Mouse (Mus musculus) B cell, adult 2 months (primary cell): ENCODE measurements around the gene Cradd.

Source experiments
- DNase-seq, 2 experiments: peaks; one replicate each; pipeline ENCODE4 v3.0.0; 2022

Cradd gene

DNA sequence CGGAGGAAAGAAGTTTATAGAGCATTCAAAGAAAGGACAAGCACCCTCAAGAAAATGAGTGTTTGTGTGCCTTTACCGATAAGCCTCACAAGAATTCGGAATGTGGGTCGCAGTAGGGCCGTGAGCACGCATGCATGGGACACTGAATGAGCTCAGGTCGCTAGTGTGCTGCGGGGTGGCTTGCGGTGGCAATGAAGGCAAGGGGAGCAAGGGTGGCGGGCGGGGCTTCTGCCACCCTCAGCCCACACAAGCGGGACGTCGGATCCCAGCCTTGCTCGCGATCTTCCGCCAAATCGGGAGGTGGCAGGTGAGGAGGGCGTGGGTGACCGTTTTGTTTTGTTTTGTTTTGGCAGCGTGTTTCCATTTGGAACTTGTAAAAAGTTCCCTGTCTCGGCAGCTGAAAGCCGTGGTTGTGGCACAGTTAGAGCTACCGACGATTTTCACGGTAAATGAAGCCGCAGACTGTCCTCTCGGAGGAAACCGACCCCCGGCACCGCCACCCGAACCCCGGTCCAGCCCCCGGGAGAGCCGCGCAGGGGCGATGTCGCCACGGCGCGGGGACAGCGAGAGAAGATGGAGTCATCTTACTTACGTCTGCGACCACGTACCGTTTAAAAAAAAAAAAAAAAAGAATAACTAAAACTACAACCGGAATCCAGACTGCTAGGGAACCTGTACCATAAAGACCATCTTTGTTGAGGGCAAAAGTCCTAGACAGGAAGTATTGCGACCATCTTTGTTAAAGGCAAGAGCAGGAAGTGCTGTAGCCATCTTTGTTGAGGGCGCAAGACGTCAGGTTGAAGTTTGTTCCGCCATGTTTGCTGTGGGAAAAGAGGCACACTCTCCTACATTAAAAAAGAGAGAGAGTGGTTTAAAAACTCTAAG, at the start of gene Cradd:
Gene Cradd (minus strand): TSS at position 741 of the 885 bp plus-strand sequence.
- peak; percentile 80 to 83 for DNase-seq

DNA sequence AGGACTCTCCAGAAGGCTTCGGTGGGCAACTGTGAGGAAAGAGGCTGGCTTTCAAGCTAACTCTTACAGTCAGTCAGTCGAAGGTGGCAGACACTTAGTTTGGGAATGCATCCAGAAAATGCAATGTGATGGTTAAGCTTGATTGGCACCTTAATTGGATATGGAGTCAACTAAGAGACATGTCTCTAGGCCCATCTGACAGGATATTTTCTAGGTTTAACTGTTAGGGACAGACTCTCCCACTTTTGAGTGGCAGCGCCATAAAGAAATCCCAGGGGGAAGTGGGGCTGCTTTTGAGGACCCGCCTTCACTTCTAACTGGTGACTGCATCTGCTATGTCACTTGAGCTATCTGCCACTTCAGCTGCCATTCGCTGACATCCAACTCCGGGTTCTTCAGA, 49.4 kb upstream of the Cradd start:
- DNase-seq, result no peak

DNA sequence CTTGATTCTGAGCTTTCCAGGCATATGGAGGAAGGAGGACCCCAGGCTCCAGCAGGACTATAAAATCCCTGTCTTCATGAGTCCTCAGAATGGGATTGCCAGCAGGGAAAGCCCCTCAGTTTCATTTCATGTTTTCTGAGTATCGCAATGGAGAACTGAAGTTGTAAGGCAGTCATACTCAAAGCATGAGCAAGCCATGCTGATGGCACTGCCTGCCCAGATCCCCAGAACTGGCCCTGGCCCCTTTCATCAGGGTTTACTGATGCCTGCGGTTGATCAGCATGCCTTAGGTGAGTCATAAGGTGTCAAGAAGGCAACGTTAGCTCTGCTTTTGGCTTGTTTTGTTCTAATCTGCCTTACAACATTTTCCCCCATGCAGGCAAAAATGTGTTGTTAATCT, 48.0 kb upstream of the Cradd start:
- DNase-seq, result peak; percentile 69 to 76

DNA sequence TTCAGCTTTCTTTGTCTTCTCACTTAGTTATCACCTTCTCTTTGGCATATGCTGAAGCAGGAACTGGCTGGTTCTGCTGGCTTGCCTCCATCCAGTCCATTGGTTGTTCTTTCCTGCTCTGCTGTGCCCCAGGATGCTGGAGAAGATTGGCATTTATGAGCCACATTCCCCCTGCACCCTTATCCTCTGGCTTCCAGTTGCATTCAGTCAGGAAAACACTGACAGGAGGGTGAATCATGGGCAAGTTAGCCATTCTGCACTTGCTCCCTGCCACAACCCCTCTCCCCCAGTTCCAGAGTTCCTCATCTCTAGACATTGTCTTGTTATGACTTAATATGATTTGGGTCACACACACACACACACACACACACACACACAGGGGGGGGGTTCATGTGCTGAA, 45.3 kb upstream of the Cradd start:
- no peak for DNase-seq

DNA sequence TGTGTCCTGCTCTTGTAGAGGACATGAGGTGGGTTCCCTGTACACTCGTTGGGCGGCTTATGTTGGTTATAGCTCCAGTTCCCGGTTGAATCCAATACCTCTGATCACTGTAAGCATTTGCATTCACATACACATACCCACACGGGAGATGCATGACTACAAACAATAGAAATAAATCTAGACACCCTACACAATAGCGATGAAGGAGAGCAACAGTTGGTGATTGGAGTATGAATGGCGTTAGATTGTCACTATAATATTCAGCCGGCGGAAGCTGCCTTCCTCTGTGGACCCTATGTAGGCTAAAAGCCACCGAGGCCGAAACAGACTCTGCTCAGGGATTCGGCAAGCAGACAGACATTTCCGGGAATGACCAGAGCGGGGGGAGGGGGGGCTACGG, 44.2 kb upstream of the Cradd start:
- no peak for DNase-seq

DNA sequence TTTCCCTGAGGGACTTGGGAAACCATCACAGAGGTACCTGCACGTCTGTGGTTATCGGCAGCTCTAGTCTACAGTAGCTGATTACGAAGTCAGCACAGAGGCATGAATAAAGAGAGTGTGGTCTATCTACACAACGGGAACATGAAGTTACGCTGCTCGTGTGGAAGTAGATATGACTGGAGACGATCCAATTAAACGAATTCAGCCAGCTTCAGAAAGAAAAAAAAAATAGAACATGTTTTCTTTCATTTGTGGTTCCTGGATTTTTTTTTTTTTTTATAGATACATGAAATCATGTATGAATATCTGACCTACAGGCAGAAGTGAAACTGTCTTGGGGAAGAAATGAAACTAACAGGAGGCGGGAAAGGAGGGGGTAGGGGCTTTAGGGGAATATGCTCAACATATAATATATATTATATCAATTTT, 43.7 kb upstream of the Cradd start:
- peak; percentile 38 to 62 for DNase-seq

DNA sequence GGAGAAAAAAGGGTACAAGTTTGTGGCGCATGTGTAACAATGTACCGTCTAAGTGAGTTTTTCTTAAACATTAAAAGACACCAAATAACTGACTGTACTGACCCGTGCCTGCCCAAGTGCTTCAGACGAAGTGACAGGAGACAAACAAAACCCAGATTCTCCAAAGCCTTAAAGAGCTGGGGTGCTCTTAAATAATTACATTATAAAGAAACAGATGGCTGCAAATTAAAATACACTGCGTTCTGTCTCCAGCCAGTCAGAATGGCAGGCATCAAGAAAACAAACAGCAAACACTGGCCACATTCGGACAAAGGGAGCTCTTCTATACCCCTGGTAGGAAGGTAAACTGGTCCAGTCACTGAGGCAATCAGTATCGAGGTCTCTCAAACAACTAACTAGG, 43.3 kb upstream of the Cradd start:
- DNase-seq, result peak in 1 of 2 experiments; percentile 32

DNA sequence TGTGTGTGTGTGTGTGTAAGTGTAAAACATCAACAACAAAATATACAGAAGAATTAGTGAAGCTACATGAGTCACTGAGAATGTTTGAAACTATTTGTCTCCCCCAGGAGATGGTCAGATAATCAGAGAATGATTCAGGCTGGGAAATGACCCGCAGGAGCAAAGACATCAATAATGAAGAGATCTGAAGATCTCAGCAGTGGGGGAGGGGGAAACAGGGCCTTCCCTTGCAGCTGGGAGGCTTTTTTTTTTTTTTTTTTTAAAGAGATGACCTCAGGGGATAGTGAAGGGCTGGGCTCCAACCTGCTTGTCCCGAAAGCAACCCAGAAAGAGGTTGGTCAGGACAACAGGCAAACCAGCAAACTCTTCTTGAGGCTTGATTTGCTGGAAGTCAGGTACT, 38.4 kb upstream of the Cradd start:
- DNase-seq, result no peak

DNA sequence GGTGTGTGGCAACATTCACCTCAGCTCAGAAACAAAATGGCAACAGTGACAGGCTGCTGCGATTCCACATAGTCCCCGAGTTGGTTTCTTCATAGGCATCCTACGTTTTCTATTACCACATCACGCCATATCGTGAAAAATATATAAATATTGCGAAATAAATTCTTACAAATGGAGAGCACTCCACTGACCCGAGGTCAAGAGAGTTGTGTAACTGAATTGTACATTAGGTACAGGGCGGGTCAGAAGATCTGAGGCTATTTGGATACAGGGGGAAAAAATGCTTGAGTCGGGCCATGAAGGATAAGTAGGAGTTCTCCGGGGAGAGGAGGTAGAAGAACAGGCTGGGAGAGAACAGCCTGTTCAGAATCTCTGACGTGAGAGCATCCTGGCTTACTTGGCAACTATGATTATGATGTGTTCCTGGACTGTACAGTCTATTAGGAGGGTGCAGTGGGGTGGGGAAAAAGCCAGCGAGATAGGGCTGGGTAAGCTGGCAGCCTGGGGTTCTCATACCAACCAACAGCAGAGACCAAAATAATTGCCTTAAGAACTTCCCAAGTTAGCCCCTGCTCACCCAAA, 37.4 kb upstream of the Cradd start:
- no peak for DNase-seq

DNA sequence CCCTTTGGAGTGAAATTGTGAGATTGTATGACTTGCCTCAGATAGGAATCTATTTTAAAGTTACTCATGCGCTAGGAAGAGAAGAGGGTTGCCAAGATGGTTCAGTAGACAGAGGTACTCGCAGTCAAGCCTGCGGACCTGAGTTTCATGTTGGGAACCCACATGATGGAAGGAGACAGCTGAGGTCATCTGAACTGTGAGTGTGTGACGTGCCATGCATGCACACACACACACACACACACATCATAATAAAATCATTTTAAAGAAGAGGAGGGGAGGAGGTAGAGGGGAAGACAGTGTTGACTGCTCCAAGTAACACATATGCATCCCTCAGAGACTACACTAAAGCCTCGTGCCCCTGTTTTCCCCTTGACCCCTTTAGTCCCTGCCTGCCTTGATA, 36.1 kb upstream of the Cradd start:
- DNase-seq, result no peak

DNA sequence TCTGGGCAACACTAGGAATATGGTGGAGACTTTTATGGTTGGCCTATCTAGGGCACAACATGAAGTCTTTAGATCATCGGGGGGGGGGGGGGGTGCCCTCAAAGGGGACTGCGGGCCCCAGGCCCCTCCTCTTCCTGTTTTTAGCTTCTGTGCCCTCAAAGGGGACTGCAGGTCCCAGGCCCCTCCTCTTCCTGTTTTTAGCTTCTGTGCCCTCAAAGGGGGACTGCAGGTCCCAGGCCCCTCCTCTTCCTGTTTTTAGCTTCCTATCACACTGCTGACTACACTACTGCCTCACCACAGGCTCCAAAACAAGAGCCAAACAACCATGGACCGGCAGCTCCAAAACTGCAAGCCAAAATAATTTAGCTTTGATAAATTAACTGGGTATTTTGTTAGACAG, 33.8 kb upstream of the Cradd start:
- peak; percentile 47 to 62 for DNase-seq

DNA sequence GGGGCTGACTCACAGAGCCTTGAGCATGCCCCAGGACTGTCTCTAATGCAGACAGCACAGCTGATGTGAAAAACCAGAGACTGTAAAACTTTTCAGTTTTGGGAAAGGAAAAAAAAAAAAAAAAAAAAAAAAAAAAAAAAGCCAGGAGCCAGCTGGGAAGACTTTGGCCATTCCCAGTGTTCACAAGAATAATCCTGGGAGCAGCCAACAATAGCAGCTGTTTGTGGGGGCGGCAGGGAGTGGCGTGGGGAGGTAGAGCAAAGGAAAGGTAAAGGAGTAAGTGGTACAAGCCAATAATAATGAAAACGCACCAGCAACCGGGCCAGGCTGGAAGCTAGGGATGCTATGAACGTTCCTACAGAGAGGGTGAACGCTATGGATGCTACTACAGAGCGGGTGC, 32.8 kb upstream of the Cradd start:
- no peak for DNase-seq

DNA sequence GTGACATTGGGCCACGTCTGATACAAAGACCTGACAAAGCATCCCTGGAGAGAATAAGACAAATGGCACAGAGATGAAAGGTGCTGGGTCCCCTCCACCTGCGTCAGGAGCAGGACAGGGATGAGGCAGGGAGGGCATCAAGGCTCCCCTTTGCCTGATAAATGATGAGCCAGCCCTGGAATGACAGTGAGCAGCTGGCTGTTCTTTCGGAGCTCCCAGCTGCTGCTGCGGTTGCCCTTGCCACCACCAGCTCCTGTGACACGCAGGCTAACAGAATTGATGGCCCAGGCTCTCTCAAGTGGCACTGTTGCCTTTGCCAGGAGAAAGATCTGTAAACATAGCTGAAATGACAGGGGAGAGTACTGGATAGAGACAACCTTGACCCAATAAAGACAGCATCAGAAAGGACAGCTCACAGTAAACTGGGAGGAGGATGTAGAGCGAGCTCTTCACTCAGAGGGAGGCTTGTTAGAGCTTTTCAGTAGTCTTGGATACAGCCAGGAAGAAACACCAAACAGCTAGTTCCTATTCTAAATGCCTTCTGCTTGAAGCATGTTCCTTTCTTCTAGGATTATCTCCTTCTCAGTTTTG, 31.8 kb upstream of the Cradd start:
- no peak for DNase-seq

DNA sequence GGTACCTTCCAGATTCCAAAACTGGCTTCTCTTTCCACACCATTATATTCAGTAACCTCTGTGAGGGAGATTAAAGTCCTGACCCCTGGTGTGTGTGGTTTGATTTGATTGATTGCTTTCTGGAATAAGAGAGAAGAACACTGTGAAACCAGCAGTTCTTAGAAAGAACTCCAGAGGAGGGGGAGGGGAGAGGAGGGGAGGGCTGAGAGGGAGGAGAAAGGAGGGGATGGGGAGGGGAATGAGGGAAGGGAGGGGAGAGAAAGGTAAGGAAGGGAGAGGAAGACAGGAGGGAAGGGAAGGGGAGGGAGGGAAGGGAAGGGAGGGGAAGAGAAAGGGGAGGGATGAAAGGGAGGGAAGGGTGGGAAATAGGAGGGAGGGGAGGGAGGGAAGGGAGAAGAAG, 30.7 kb upstream of the Cradd start:
- no peak for DNase-seq

DNA sequence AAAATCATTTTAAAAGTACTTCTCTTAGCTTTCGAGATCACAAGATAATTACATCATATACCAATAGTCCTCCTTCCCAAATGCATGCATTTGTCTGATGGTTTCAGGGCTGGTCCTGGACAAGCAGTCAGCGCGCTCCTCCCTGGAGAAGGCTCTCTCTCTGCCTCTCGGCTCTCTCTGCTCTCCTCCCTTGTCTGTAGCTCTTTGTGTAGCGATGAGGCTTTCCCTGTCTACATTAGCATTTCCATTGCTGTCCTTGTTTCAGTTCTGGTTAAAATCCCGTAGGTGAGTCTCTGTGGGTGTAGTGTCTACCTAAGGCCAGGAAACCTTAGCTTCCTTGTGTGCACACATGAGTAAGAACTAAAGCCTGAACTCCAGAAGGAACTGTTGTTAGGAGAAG, 30.1 kb upstream of the Cradd start:
- DNase-seq, result no peak

DNA sequence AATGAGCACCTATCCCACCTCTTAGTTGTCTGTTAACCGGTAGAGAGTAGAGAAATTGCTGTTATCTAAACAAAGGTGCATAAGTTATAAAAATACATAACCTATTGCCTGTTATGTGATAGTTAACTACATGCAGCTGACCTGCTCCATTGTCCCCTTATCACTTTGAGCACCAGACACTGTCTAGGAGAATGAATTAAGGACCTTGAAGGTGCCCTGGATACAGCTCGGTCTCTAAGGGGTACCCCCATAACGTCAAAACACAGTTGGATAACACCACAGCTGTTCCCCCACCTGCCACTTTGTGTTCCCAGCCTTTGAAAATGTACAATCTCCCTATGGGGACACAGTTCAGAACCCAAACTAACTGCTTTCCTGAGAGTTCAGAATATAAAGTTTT, 24.5 kb upstream of the Cradd start:
- no peak for DNase-seq

DNA sequence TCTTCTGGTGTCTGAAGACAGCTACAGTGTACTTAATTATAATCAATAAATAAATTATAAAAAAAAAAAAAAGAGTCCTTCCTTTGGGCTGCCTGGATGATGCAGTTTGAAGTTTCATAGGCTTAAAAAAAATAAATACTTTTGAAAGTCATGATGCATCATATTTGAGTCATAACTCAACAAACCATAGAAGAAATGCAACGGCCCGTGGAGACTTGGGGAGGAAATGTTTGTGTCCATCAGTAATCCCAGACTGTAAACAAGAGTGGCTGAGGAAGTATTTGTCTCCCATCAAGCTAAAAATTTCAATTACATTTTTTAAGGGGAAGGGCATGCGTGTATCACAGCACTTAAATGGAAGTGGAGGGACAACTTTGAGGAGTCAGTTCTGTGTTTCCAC, 23.8 kb upstream of the Cradd start:
- no peak for DNase-seq

DNA sequence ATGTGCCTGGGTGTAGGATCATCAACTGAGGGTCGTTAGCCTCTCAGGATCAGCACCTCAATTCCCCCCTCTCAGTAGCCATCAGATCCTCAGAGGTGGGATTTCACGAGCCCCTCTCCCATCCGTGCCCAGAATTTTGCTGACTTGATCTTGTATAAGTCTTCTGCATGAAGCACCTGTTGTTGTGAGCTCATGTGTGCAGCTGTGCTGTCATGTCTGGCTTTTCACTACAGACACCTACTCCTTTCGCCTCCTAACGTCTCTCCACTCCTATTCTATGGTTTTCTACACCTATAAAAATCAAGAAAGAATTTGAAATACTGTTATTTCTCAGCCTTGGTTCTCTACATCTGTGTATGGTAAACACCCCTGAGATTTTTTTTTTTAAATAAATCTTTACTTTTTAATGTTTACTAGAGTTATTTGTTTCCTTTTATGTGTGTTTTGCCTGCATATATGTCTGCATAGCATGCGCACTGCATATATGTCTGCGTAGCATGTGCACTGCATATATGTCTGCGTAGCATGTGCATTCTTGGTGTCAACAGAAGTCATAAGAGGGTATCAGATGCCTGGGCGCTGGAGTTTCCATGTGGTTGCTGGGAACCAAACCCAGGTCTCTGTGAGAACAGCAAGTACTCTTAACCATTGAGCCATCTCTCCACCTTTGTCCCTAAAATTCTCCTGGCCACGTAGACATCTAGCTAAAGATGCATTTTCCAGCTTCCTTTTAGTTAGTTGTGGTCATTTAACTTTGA, 19.1 kb upstream of the Cradd start:
- no peak for DNase-seq

DNA sequence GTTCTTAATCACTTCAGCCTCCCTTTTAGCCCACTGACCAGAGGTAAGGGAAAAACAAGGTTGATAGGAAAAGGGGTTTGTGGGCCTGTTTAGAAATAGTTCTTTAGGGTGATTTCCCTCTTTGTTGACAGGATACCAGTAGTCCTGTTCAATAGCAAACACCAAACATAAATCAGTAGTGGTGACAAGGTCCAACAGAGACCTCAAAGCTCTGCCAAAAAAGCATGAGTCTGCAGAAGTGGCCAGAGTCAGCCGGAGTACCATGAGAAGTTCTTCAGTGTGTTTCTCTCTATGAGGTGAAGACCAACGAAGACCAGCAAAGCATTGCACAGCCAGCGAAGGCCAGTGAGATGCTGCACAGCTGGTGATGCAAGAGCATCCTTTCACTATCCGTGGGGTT, 16.7 kb upstream of the Cradd start:
- no peak for DNase-seq

DNA sequence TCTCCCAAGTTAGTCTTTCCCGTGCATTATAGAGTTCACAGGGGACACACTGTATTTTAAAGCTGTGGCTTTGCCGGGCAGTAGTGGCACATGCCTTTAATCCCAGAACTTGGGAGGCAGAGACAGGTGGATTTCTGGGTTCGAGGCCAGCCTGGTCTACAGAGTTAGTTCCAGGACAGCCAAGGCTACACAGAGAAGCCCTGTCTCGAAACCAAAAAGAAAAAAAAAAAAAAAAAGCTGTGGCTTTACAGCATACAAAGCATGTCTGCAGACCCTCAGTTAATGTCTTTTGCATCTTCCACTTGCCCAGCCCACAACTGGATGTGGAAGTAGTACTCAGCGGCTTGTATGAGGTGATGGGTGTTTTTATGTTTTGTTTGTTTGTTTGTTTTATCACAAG, 13.7 kb upstream of the Cradd start:
- no peak for DNase-seq

DNA sequence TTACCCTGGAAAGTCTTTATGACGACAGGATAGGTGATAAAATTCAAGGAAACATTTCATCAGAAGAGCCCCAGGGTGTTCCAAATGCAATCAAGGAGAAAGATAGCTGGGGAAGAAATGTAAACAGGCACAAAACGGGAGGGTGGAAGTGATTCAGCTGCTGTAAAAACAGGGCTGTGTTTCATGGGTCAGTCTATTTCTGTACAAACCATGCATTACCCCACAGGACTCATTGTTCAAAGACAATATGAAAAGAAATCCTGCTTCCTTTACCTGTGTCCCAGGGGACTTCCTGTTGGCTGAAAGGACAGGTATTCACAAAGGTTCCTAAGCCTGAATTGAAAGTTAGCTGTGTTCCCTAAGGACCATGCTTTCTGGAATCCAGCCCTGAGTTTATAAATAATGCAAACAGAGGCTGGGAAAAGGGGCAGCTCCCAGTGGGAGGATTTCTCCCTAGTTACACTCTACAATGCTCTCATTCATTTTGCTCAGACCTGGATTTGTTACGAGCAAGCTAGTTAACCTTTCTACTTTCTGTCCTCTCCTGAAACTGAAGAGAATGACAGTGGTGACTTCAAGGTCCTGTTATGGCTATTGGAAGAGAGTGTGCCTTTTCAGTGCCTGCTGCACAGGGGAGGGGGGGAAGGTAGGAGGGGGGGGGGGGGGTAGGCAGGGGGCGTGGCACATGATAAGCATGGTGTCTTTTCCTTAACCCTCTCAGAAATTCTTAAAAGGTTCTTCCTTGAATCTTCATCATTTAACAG, 13.0 kb upstream of the Cradd start:
- DNase-seq, result no peak

DNA sequence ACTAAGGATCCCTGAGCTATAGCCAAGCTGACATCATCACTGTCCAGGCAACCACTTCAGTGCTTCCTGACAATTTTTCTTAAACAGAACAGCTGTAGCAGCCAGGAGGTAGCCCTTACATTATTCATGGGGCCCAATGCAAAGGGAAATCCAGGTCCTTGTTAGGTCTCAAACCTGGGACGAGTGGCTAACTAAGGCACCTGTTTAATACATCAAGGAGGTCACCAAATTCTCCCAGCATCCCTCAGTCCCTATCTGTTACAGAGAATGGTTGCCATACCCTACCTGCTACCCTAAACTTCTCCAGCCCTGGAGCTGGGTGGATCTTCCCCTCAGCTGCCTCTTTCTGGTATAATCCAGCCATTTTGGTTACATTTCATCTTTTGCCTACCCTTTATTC, 10.9 kb upstream of the Cradd start:
- no peak for DNase-seq

DNA sequence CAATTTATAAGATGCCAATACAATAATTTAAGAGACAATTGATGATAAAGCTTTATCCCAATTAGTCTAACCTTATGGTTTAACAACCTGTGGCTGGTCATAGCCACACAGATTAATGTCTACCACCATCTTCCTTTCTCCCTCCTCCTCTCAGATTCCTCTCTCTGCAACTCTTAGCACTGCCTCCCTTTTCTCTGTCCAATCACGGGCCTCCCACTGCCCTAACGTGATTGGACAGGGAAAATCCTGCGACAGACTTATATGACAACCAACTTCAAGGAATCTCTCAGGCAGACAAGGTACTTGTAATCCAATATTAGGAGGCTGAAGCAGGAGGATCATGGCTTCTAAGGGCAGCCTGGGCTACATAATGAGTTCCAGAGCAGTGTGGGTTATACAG, 8.7 kb upstream of the Cradd start:
- DNase-seq, result no peak
